Mouse (Mus musculus) kidney, adult 2 months (tissue): ENCODE data around the gene Corin.

Experiments
- CTCF ChIP-seq: fragments of 200-500 bp; conservative IDR thresholded peaks from 2 replicates; pipeline ENCODE4 v1.5.1; 2011; ENCODE audit warnings: low read depth, mild to moderate bottlenecking, control low read depth, low read length, moderate library complexity, mixed read lengths; ENCODE audit not compliant: insufficient read depth, insufficient read length
- POLR2A ChIP-seq: fragments of 200-500 bp; IDR thresholded peaks from one replicate; pipeline ENCODE4 v1.6.1; 2011; ENCODE audit warnings: low read depth, low read length, control low read depth

DNA sequence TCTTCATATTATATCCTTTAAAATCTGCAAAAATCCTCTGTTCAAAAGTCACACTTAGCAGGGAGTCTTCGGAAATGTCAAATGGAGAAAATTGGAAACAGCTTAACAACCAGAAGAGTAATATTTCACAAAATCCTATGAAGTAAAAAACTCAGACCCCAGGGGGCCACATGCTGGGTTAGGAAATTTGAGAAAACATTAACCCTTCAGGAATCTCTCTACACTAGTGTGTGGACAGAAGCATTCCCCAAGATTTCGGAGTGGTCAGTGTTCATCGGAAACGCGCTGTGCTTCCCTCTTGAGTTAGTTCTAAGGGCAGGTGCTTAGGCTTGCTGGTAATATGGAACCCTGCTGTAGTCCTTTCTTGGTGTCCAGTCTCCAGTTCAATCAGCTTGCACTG lies 101.4 kb downstream of the Corin start:
- TF ChIP-seq CTCF (no peak), POLR2A (no peak)
